Mouse (Mus musculus): ENCODE measurements at regions not wholly inside any gene's neighbourhood (a gene's known extent, or its start where the extent isn't known, plus 50 kb on each side); places are given as distances from the start of the nearest gene placed in this dataset.

- TF ChIP-seq POLR2A (IDR thresholded peaks at IDR 0.05; ENCODE audit: borderline replicate concordance, extremely low read depth, insufficient read depth, insufficient read length, poor library complexity, severe bottlenecking) (no peak), CTCF (IDR thresholded peaks at IDR 0.05; ENCODE audit: borderline replicate concordance, extremely low read depth, insufficient read depth, insufficient read length) (no peak)
- no peak for DNase-seq (ENCODE audit: low read depth)
Observed at GRCm38 (mm10) chr16:21320284-21320683, 102.6 kb upstream of the Vps8 start.

- TF ChIP-seq CTCF (IDR thresholded peaks at IDR 0.05; ENCODE audit: borderline replicate concordance, extremely low read depth, insufficient read depth, insufficient read length) (peak; percentile 45; the same call in 1 of the 2 replicates), POLR2A (IDR thresholded peaks at IDR 0.05; ENCODE audit: borderline replicate concordance, extremely low read depth, insufficient read depth, insufficient read length, poor library complexity, severe bottlenecking) (no peak)
- peak; percentile 54 for DNase-seq (ENCODE audit: low read depth)
Observed at GRCm38 (mm10) chr16:21321188-21322070, 101.5 kb upstream of the Vps8 start.

GRCm38 (mm10) chr16:21322437-21322836, 100.5 kb upstream of the Vps8 start:
- DNase-seq (ENCODE audit: low read depth): peak; percentile 89
- TF ChIP-seq CTCF (IDR thresholded peaks at IDR 0.05; ENCODE audit: borderline replicate concordance, extremely low read depth, insufficient read depth, insufficient read length) (no peak), POLR2A (IDR thresholded peaks at IDR 0.05; ENCODE audit: borderline replicate concordance, extremely low read depth, insufficient read depth, insufficient read length, poor library complexity, severe bottlenecking) (no peak)

- TF ChIP-seq CTCF (IDR thresholded peaks at IDR 0.05; ENCODE audit: borderline replicate concordance, extremely low read depth, insufficient read depth, insufficient read length): no peak
- no peak for TF ChIP-seq POLR2A (IDR thresholded peaks at IDR 0.05; ENCODE audit: borderline replicate concordance, extremely low read depth, insufficient read depth, insufficient read length, poor library complexity, severe bottlenecking)
- DNase-seq (ENCODE audit: low read depth): no peak
Observed at GRCm38 (mm10) chr16:21323446-21324034, 99.4 kb upstream of the Vps8 start.

- DNase-seq (ENCODE audit: low read depth): no peak
- TF ChIP-seq CTCF (IDR thresholded peaks at IDR 0.05; ENCODE audit: borderline replicate concordance, extremely low read depth, insufficient read depth, insufficient read length) (no peak), POLR2A (IDR thresholded peaks at IDR 0.05; ENCODE audit: borderline replicate concordance, extremely low read depth, insufficient read depth, insufficient read length, poor library complexity, severe bottlenecking) (no peak)
Observed at GRCm38 (mm10) chr16:21327969-21328368, 94.9 kb upstream of the Vps8 start.

- DNase-seq (ENCODE audit: low read depth): no peak
- TF ChIP-seq CTCF (IDR thresholded peaks at IDR 0.05; ENCODE audit: borderline replicate concordance, extremely low read depth, insufficient read depth, insufficient read length): no peak
- no peak for TF ChIP-seq POLR2A (IDR thresholded peaks at IDR 0.05; ENCODE audit: borderline replicate concordance, extremely low read depth, insufficient read depth, insufficient read length, poor library complexity, severe bottlenecking)
Observed at GRCm38 (mm10) chr16:21329199-21329598, 93.7 kb upstream of the Vps8 start.

GRCm38 (mm10) chr16:21331229-21331628, 91.7 kb upstream of the Vps8 start:
- peak; percentile 23 for DNase-seq (ENCODE audit: low read depth)
- no peak for TF ChIP-seq CTCF (IDR thresholded peaks at IDR 0.05; ENCODE audit: borderline replicate concordance, extremely low read depth, insufficient read depth, insufficient read length)
- TF ChIP-seq POLR2A (IDR thresholded peaks at IDR 0.05; ENCODE audit: borderline replicate concordance, extremely low read depth, insufficient read depth, insufficient read length, poor library complexity, severe bottlenecking): no peak

GRCm38 (mm10) chr16:21332411-21332810, 90.5 kb upstream of the Vps8 start:
- no peak for TF ChIP-seq POLR2A (IDR thresholded peaks at IDR 0.05; ENCODE audit: borderline replicate concordance, extremely low read depth, insufficient read depth, insufficient read length, poor library complexity, severe bottlenecking)
- TF ChIP-seq CTCF (IDR thresholded peaks at IDR 0.05; ENCODE audit: borderline replicate concordance, extremely low read depth, insufficient read depth, insufficient read length): no peak
- DNase-seq (ENCODE audit: low read depth): peak; percentile 26

GRCm38 (mm10) chr16:21332862-21333222, 90.1 kb upstream of the Vps8 start:
- DNase-seq (ENCODE audit: low read depth): no peak
- TF ChIP-seq CTCF (IDR thresholded peaks at IDR 0.05; ENCODE audit: borderline replicate concordance, extremely low read depth, insufficient read depth, insufficient read length) (no peak), POLR2A (IDR thresholded peaks at IDR 0.05; ENCODE audit: borderline replicate concordance, extremely low read depth, insufficient read depth, insufficient read length, poor library complexity, severe bottlenecking) (no peak)

GRCm38 (mm10) chr16:21333223-21333951, 89.5 kb upstream of the Vps8 start:
- peak; percentile 96 for DNase-seq (ENCODE audit: low read depth)

GRCm38 (mm10) chr16:21339061-21339459, 83.9 kb upstream of the Vps8 start:
- TF ChIP-seq CTCF (IDR thresholded peaks at IDR 0.05; ENCODE audit: borderline replicate concordance, extremely low read depth, insufficient read depth, insufficient read length): no peak
- no peak for TF ChIP-seq POLR2A (IDR thresholded peaks at IDR 0.05; ENCODE audit: borderline replicate concordance, extremely low read depth, insufficient read depth, insufficient read length, poor library complexity, severe bottlenecking)
- DNase-seq (ENCODE audit: low read depth): no peak

More at GRCm38 (mm10) chr16:21333223-21333951, 89.5 kb upstream of the Vps8 start:
- no peak; the same call in 1 of the 2 replicates for TF ChIP-seq CTCF (IDR thresholded peaks at IDR 0.05; ENCODE audit: borderline replicate concordance, extremely low read depth, insufficient read depth, insufficient read length)
- peak; percentile 95 for TF ChIP-seq POLR2A (IDR thresholded peaks at IDR 0.05; ENCODE audit: borderline replicate concordance, extremely low read depth, insufficient read depth, insufficient read length, poor library complexity, severe bottlenecking)
